Mouse (Mus musculus) bone marrow macrophage, adult 2 months (primary cell): ENCODE results near the gene Krtap1-4.

Source experiments
- CTCF ChIP-seq: IDR thresholded peaks from 2 replicates; pipeline ENCODE4 v1.5.1; 2012; ENCODE audit warnings: low read depth, mild to moderate bottlenecking, low read length, moderate library complexity
- POLR2A ChIP-seq: IDR thresholded peaks from 2 replicates; pipeline ENCODE4 v1.6.1; 2012; ENCODE audit warnings: mild to moderate bottlenecking, low read depth, low read length, borderline replicate concordance

DNA sequence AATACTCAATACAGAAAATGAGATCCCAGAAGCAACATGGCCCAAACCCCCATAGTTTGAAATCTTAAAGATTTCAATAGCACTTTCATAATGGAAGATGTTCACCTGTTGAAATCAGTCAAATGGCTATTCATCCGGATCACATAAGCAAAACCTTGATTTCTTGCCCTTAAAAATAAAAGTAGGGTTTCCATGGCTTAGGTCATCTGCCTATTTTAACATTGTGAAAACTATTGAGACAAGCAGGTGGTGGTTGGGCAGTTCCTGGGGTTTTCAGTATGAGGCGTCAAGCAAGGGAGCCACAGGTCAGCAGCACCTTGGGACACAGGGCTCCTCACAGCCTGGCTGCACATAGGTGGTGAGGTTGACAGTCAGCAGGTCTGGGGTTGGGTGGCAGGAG, 27.3 kb downstream of the Krtap1-4 start:
- TF ChIP-seq CTCF = no peak
- no peak for TF ChIP-seq POLR2A
